Mouse (Mus musculus): ENCODE measurements around the gene Atp5g1. TPM values are rescaled to one million over a fixed set of nuclear protein-coding genes. Genes with fewer than 3 reads are reported as not detected.
"Not testable (repeated sequence)": the region's sequence is repeated elsewhere in the genome, so short reads cannot be mapped to it uniquely, and the experiment has no call there.

The Atp5g1 gene
- 12.4 and 31.7 TPM in 2 replicates for polyA plus RNA-seq (2012)

GRCm38 (mm10) chr11:96075509-96076220 lies at the start of gene Atp5g1:
Gene Atp5g1, minus strand, starts transcription at chr11:96075670.
- Histone ChIP-seq H3K36me3 (ENCODE audit: control insufficient read depth) (peaks cover 29% of the 10 kb centered on the region), H3K4me3 (replicated peaks) (peak within 1 kb of the TSS; percentile 83), H3K9me3 (ENCODE audit: control insufficient read depth, low read length) (no peaks in the 10 kb centered on the region), H3K4me1 (ENCODE audit: control insufficient read depth) (peaks cover 50% of the 10 kb centered on the region), H3K27me3 (ENCODE audit: control insufficient read depth) (no peaks in the 10 kb centered on the region)
- TF ChIP-seq GATA1 (IDR thresholded peaks at IDR 0.05; ENCODE audit: low read length) (no peak), TAL1 (IDR thresholded peaks at IDR 0.05; ENCODE audit: low read length) (no peak)

- no peaks in the 10 kb centered on the region for H3K9me3 ChIP-seq (ENCODE audit: control insufficient read depth, low read length)
- H3K4me1 ChIP-seq (ENCODE audit: control insufficient read depth), result no peaks in the 10 kb centered on the region
- peak overlapping the region; percentile 16 for H3K4me3 ChIP-seq (replicated peaks)
- TF ChIP-seq GATA1 (IDR thresholded peaks at IDR 0.05; ENCODE audit: low read length), result no peak
- TF ChIP-seq TAL1 (IDR thresholded peaks at IDR 0.05; ENCODE audit: low read length), result no peak
- H3K36me3 ChIP-seq (ENCODE audit: control insufficient read depth), result no peaks in the 10 kb centered on the region
- peaks cover 44% of the 10 kb centered on the region for H3K27me3 ChIP-seq (ENCODE audit: control insufficient read depth)
Observed at GRCm38 (mm10) chr11:96124052-96124914, 48.8 kb upstream of the Atp5g1 start.

- peaks cover 44% of the 10 kb centered on the region for H3K27me3 ChIP-seq (ENCODE audit: control insufficient read depth)
- H3K36me3 ChIP-seq (ENCODE audit: control insufficient read depth); H3K4me1 ChIP-seq (ENCODE audit: control insufficient read depth); H3K9me3 ChIP-seq (ENCODE audit: control insufficient read depth, low read length); H3K4me3 ChIP-seq (replicated peaks): not testable (repeated sequence)
Observed at GRCm38 (mm10) chr11:96122806-96123205, 47.3 kb upstream of the Atp5g1 start.

GRCm38 (mm10) chr11:96119401-96119800 lies 43.9 kb upstream of the Atp5g1 start:
- Histone ChIP-seq H3K9me3 (ENCODE audit: control insufficient read depth, low read length) (no peaks in the 10 kb centered on the region), H3K4me3 (replicated peaks) (no peak overlapping the region), H3K27me3 (ENCODE audit: control insufficient read depth) (peaks cover 24% of the 10 kb centered on the region), H3K4me1 (ENCODE audit: control insufficient read depth) (no peaks in the 10 kb centered on the region), H3K36me3 (ENCODE audit: control insufficient read depth) (no peaks in the 10 kb centered on the region)
- TF ChIP-seq TAL1 (IDR thresholded peaks at IDR 0.05; ENCODE audit: low read length), result no peak

- not testable (repeated sequence) for H3K27me3 ChIP-seq (ENCODE audit: control insufficient read depth); H3K9me3 ChIP-seq (ENCODE audit: control insufficient read depth, low read length); H3K4me3 ChIP-seq (replicated peaks); H3K4me1 ChIP-seq (ENCODE audit: control insufficient read depth); H3K36me3 ChIP-seq (ENCODE audit: control insufficient read depth)
Observed at GRCm38 (mm10) chr11:96116925-96117324, 41.5 kb upstream of the Atp5g1 start.

- TF ChIP-seq TAL1 (IDR thresholded peaks at IDR 0.05; ENCODE audit: low read length) (no peak), GATA1 (IDR thresholded peaks at IDR 0.05; ENCODE audit: low read length) (no peak)
- Histone ChIP-seq H3K4me1 (ENCODE audit: control insufficient read depth) (no peaks in the 10 kb centered on the region), H3K36me3 (ENCODE audit: control insufficient read depth) (no peaks in the 10 kb centered on the region), H3K4me3 (replicated peaks) (no peak overlapping the region), H3K9me3 (ENCODE audit: control insufficient read depth, low read length) (no peaks in the 10 kb centered on the region), H3K27me3 (ENCODE audit: control insufficient read depth) (peaks cover 2% of the 10 kb centered on the region; the same call in 1 of the 2 replicates)
Observed at GRCm38 (mm10) chr11:96116116-96116515, 40.6 kb upstream of the Atp5g1 start.

GRCm38 (mm10) chr11:96115416-96115815 lies 39.9 kb upstream of the Atp5g1 start:
- no peak overlapping the region for H3K4me3 ChIP-seq (replicated peaks)
- no peaks in the 10 kb centered on the region for H3K36me3 ChIP-seq (ENCODE audit: control insufficient read depth)
- H3K27me3 ChIP-seq (ENCODE audit: control insufficient read depth), result peaks cover under 1% of the 10 kb centered on the region; the same call in 1 of the 2 replicates
- TF ChIP-seq TAL1 (IDR thresholded peaks at IDR 0.05; ENCODE audit: low read length) (no peak), GATA1 (IDR thresholded peaks at IDR 0.05; ENCODE audit: low read length) (no peak)
- H3K9me3 ChIP-seq (ENCODE audit: control insufficient read depth, low read length), result no peaks in the 10 kb centered on the region
- no peaks in the 10 kb centered on the region for H3K4me1 ChIP-seq (ENCODE audit: control insufficient read depth)

GRCm38 (mm10) chr11:96114077-96114476 lies 38.6 kb upstream of the Atp5g1 start:
- H3K9me3 ChIP-seq (ENCODE audit: control insufficient read depth, low read length), result no peaks in the 10 kb centered on the region
- H3K4me3 ChIP-seq (replicated peaks), result no peak overlapping the region
- TF ChIP-seq TAL1 (IDR thresholded peaks at IDR 0.05; ENCODE audit: low read length) (no peak), GATA1 (IDR thresholded peaks at IDR 0.05; ENCODE audit: low read length) (no peak)
- no peaks in the 10 kb centered on the region for H3K4me1 ChIP-seq (ENCODE audit: control insufficient read depth)
- H3K27me3 ChIP-seq (ENCODE audit: control insufficient read depth), result no peaks in the 10 kb centered on the region
- H3K36me3 ChIP-seq (ENCODE audit: control insufficient read depth), result no peaks in the 10 kb centered on the region

- Histone ChIP-seq H3K27me3 (ENCODE audit: control insufficient read depth) (no peaks in the 10 kb centered on the region), H3K4me1 (ENCODE audit: control insufficient read depth) (no peaks in the 10 kb centered on the region), H3K9me3 (ENCODE audit: control insufficient read depth, low read length) (no peaks in the 10 kb centered on the region), H3K4me3 (replicated peaks) (no peak within 1 kb of the TSS), H3K36me3 (ENCODE audit: control insufficient read depth) (no peaks in the 10 kb centered on the region)
- TF ChIP-seq TAL1 (IDR thresholded peaks at IDR 0.05; ENCODE audit: low read length), result no peak
- TF ChIP-seq GATA1 (IDR thresholded peaks at IDR 0.05; ENCODE audit: low read length), result no peak
Observed at GRCm38 (mm10) chr11:96111751-96112150, 36.3 kb upstream of the Atp5g1 start, which contains the start of gene Calcoco2. Gene Calcoco2, minus strand, starts transcription at chr11:96111964.

GRCm38 (mm10) chr11:96110950-96111349 lies 35.5 kb upstream of the Atp5g1 start:
- not testable (repeated sequence) for H3K9me3 ChIP-seq (ENCODE audit: control insufficient read depth, low read length); H3K4me3 ChIP-seq (replicated peaks); H3K4me1 ChIP-seq (ENCODE audit: control insufficient read depth); H3K27me3 ChIP-seq (ENCODE audit: control insufficient read depth); H3K36me3 ChIP-seq (ENCODE audit: control insufficient read depth)

All from erythroblast, embryonic 14.5 days (primary cell).